Mouse (Mus musculus) stomach, embryonic 16.5 days (tissue): ENCODE measurements around the gene Susd1. TPM values are rescaled to one million over a fixed set of nuclear protein-coding genes. Genes with fewer than 3 reads are reported as not detected.

Experiments
- ATAC-seq: fragments of 200-750 bp; cut with Nextera tagmentation; 2 replicates; pipeline ENCODE4 v1.8.0; 2017; ENCODE audit warnings: moderate number of reproducible peaks, moderate TSS enrichment; ENCODE audit not compliant: insufficient read depth, low FRiP score
- H3K27ac ChIP-seq: fragments of 300-500 bp; sonication (generic); 2 replicates; pipeline ENCODE4 v1.5.1; 2014; ENCODE audit warnings: low read length
- H3K27me3 ChIP-seq: fragments of 300-500 bp; sonication (generic); 2 replicates; pipeline ENCODE4 v1.6.1; 2014; ENCODE audit warnings: low read length, control low read depth, mixed read lengths; ENCODE audit not compliant: control insufficient read depth, insufficient read depth
- H3K36me3 ChIP-seq: fragments of 300-500 bp; sonication (generic); 2 replicates; pipeline ENCODE4 v1.6.1; 2014; ENCODE audit warnings: low read length; ENCODE audit not compliant: control insufficient read depth, insufficient read depth
- H3K4me1 ChIP-seq: fragments of 300-500 bp; sonication (generic); 2 replicates; pipeline ENCODE4 v1.6.1; 2014; ENCODE audit warnings: low read length, control low read depth, mixed read lengths; ENCODE audit not compliant: control insufficient read depth, insufficient read depth
- H3K4me2 ChIP-seq: fragments of 300-500 bp; sonication (generic); 2 replicates; pipeline ENCODE4 v1.6.1; 2014; ENCODE audit warnings: low read depth, low read length, mixed read lengths
- H3K4me3 ChIP-seq: fragments of 300-500 bp; sonication (generic); replicated peaks from 2 replicates; pipeline ENCODE4 v1.5.1; 2014; ENCODE audit warnings: mild to moderate bottlenecking, low read length
- H3K9ac ChIP-seq: fragments of 300-500 bp; sonication (generic); 2 replicates; pipeline ENCODE4 v1.6.1; 2014; ENCODE audit warnings: low read length
- H3K9me3 ChIP-seq: fragments of 300-500 bp; sonication (generic); replicated peaks from 2 replicates; pipeline ENCODE4 v1.6.1; 2016; ENCODE audit warnings: low read length, control low read depth; ENCODE audit not compliant: control insufficient read depth
- WGBS: fragments of 180-500 bp; shearing (Covaris S2); extraction: QIAGEN DNeasy Blood & Tissue Kit; methylation state at CpG from one replicate; pipeline ENCODE4 v1.1.7; 2014; 5-methylcytosine and 5-hydroxymethylcytosine counted together
- polyA plus RNA-seq: library from polyadenylated mRNA; unstranded; fragments of >200 nt; fragmentation: Nextera tagmentation; extraction: Ambion mirVana; gene quantifications from 2 replicates; pipeline ENCODE4 v1.2.1, GENCODE M21; 2015

Susd1 gene
- polyA plus RNA-seq, 1 experiment from 2014 or later: 11.8 TPM

DNA sequence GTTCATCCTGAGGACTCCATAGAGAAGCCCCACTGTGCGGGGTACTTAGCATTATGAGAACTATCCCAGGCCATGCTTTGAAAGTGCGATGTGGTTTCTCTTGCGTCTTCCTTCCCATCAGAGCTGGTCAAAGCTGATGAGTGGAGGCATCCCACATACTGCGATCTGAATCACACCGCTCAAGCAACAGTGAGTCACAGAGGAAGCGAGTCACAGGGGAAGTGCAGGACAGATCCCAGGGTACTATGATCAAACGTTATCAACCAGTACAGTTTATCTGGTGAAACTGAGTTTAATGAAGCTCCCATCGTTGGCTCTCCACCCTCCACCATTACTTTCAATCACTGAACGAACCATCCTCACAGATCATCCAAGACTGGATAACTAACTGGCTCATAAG is 72.2 kb downstream of the Susd1 start:
- H3K27me3 ChIP-seq: no peaks in the 10 kb centered on the region
- H3K4me2 ChIP-seq: no peak overlapping the region
- H3K36me3 ChIP-seq: no peaks in the 10 kb centered on the region
- H3K4me3 ChIP-seq: no peak overlapping the region
- H3K4me1 ChIP-seq: peaks cover 16% of the 10 kb centered on the region
- no peaks in the 10 kb centered on the region; the same call in 1 of the 2 replicates for H3K9me3 ChIP-seq
- ATAC-seq: no peak
- no peak overlapping the region for H3K27ac ChIP-seq
- WGBS: 86% methylated on average over 9 of the region's 9 CpGs
- no peak overlapping the region for H3K9ac ChIP-seq

- no peak for ATAC-seq
Observed at GRCm38 (mm10) chr4:59365571-59365970, 72.9 kb downstream of the Susd1 start.

GRCm38 (mm10) chr4:59364229-59365173 is 73.9 kb downstream of the Susd1 start:
- H3K9ac ChIP-seq: no peak overlapping the region
- H3K4me1 ChIP-seq: peaks cover 16% of the 10 kb centered on the region
- H3K9me3 ChIP-seq: no peaks in the 10 kb centered on the region
- no peak overlapping the region for H3K4me3 ChIP-seq
- 64% methylated on average over 10 of the region's 10 CpGs for WGBS
- H3K4me2 ChIP-seq: no peak overlapping the region
- no peaks in the 10 kb centered on the region for H3K36me3 ChIP-seq
- H3K27me3 ChIP-seq: no peaks in the 10 kb centered on the region
- no peak overlapping the region for H3K27ac ChIP-seq
- ATAC-seq: peak; percentile 33; the same call in 1 of the 2 replicates

More at GRCm38 (mm10) chr4:59365571-59365970, 72.9 kb downstream of the Susd1 start:
- no peak overlapping the region for H3K9ac ChIP-seq
- peaks cover 16% of the 10 kb centered on the region for H3K4me1 ChIP-seq
- no peak overlapping the region for H3K27ac ChIP-seq
- no peaks in the 10 kb centered on the region; the same call in 1 of the 2 replicates for H3K9me3 ChIP-seq
- H3K4me2 ChIP-seq: no peak overlapping the region
- no peaks in the 10 kb centered on the region for H3K36me3 ChIP-seq
- H3K27me3 ChIP-seq: no peaks in the 10 kb centered on the region
- WGBS: 87% methylated on average over 12 of the region's 12 CpGs
- H3K4me3 ChIP-seq: no peak overlapping the region

GRCm38 (mm10) chr4:59363041-59363440 is 75.4 kb downstream of the Susd1 start:
- peaks cover 16% of the 10 kb centered on the region for H3K4me1 ChIP-seq
- H3K4me3 ChIP-seq: no peak overlapping the region
- H3K27me3 ChIP-seq: no peaks in the 10 kb centered on the region
- peak overlapping the region; percentile 62; the same call in 1 of the 2 replicates for H3K27ac ChIP-seq
- no peaks in the 10 kb centered on the region for H3K9me3 ChIP-seq
- no peak overlapping the region for H3K4me2 ChIP-seq
- H3K36me3 ChIP-seq: no peaks in the 10 kb centered on the region
- peak; percentile 67; the same call in 1 of the 2 replicates for ATAC-seq
- H3K9ac ChIP-seq: no peak overlapping the region
- WGBS: 49% methylated on average over 9 of the region's 9 CpGs

DNA sequence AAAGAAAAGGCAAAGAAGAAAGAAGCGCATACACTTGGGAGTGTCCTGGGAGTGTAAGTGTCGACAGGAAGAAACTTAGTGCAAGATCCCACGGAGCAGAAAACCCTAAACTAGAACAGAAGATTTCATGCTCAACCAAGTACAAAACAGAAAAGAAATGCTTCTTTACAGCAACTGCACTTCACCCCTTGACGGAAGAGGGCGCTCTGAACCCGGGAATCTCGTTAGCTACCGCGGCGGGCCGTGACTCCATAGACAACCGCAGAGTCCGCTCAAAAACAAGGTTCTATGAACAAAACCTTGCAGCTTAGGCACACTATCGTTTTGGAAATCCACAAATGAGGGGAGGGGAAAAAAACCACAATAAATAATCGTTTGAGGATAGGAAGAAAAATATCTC is 77.7 kb downstream of the Susd1 start:
- peaks cover 16% of the 10 kb centered on the region for H3K4me1 ChIP-seq
- ATAC-seq: no peak
- H3K36me3 ChIP-seq: no peaks in the 10 kb centered on the region
- no peak overlapping the region for H3K4me3 ChIP-seq
- peak overlapping the region; percentile 28; the same call in 1 of the 2 replicates for H3K4me2 ChIP-seq
- H3K9me3 ChIP-seq: no peaks in the 10 kb centered on the region
- no peak overlapping the region for H3K27ac ChIP-seq
- H3K27me3 ChIP-seq: no peaks in the 10 kb centered on the region
- H3K9ac ChIP-seq: no peak overlapping the region; the same call in 1 of the 2 replicates
- 3% methylated on average over 15 of the region's 15 CpGs for WGBS

DNA sequence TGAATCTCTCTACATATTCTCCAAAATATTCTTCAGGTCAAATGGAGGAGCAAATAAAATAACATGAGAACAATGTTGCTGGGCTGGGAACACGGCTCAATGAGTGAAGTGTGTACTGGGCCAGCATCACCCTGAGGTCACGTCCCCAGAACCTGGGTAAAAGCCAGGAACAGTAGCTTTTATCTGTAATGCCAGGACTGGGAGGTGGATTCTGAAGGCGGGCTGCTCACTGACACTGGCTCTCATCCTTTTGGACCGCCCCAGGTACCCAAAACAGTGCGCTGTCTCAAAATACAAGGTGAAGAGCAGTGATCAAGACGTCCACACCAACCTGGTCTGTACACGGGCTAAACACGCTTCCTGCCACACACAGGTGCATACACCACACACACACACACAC is 78.5 kb downstream of the Susd1 start:
- ATAC-seq: no peak
- Histone ChIP-seq H3K9me3 (no peaks in the 10 kb centered on the region), H3K4me3 (no peak overlapping the region), H3K4me2 (no peak overlapping the region), H3K4me1 (peaks cover 15% of the 10 kb centered on the region), H3K27ac (no peak overlapping the region), H3K36me3 (no peaks in the 10 kb centered on the region), H3K9ac (no peak overlapping the region), H3K27me3 (no peaks in the 10 kb centered on the region)
- WGBS: 86% methylated on average over 8 of the region's 8 CpGs

GRCm38 (mm10) chr4:59358960-59359359 is 79.5 kb downstream of the Susd1 start:
- H3K4me3 ChIP-seq: no peak overlapping the region
- no peak overlapping the region for H3K4me2 ChIP-seq
- H3K27me3 ChIP-seq: no peaks in the 10 kb centered on the region
- H3K36me3 ChIP-seq: no peaks in the 10 kb centered on the region
- no peak for ATAC-seq
- WGBS: 76% methylated on average over 10 of the region's 10 CpGs
- no peak overlapping the region for H3K9ac ChIP-seq
- H3K27ac ChIP-seq: peak overlapping the region; percentile 60
- peaks cover 7% of the 10 kb centered on the region for H3K4me1 ChIP-seq
- no peaks in the 10 kb centered on the region for H3K9me3 ChIP-seq

GRCm38 (mm10) chr4:59355421-59355820 is 83.0 kb downstream of the Susd1 start:
- Histone ChIP-seq H3K4me1 (no peaks in the 10 kb centered on the region), H3K9ac (no peak overlapping the region), H3K4me2 (no peak overlapping the region), H3K9me3 (no peaks in the 10 kb centered on the region), H3K27ac (no peak overlapping the region), H3K4me3 (no peak overlapping the region), H3K27me3 (no peaks in the 10 kb centered on the region), H3K36me3 (no peaks in the 10 kb centered on the region)
- WGBS: 53% methylated on average over 1 of the region's 1 CpGs
- ATAC-seq: no peak

DNA sequence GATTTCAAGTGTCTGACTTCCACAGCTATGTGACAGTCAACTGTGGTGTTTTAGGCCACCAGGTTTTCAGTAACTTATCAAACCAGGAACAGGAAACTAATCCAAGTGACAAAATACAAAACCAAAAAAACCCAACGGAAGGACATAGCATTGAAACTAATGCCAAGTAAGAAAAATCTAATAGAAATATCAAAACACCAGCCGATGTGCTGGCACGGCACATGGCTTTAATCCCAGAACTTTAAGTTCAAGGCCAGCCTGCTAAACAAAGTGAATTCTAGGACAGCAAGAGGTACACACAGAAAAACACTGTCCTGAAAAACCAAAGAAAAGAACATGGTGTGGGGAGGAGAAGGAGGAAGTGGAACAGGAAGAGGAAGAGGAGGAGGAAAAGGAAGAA is 83.8 kb downstream of the Susd1 start:
- Histone ChIP-seq H3K9ac (no peak overlapping the region), H3K4me2 (no peak overlapping the region), H3K27me3 (no peaks in the 10 kb centered on the region), H3K9me3 (no peaks in the 10 kb centered on the region), H3K4me1 (peaks cover 1% of the 10 kb centered on the region; the same call in 1 of the 2 replicates), H3K36me3 (no peaks in the 10 kb centered on the region), H3K27ac (no peak overlapping the region), H3K4me3 (no peak overlapping the region)
- ATAC-seq: no peak
- 80% methylated on average over 3 of the region's 3 CpGs for WGBS
